Mouse (Mus musculus): Measurements from ENCODE around the gene Tmod1. TPM values are rescaled to one million over a fixed set of nuclear protein-coding genes. Genes with fewer than 3 reads are reported as not detected.

Gene Tmod1
- polyA plus RNA-seq, 1 experiment = 36.6 TPM

GRCm38 (mm10) chr4:46076892-46077291, 38.2 kb downstream of the Tmod1 start:
- no peak overlapping the region for H3K4me2 ChIP-seq (ENCODE audit: low read depth)
- H3K27me3 ChIP-seq (ENCODE audit: control insufficient read depth, insufficient read depth, insufficient read length) = no peaks in the 10 kb centered on the region
- H3K36me3 ChIP-seq (ENCODE audit: control insufficient read depth, insufficient read depth) = no peaks in the 10 kb centered on the region
- no peaks in the 10 kb centered on the region for H3K79me2 ChIP-seq (ENCODE audit: control insufficient read depth, insufficient read depth)
- TF ChIP-seq POLR2A (IDR thresholded peaks at IDR 0.05; ENCODE audit: insufficient read length, low read depth) = no peak
- no peak for TF ChIP-seq E2F4 (IDR thresholded peaks at IDR 0.05; ENCODE audit: insufficient read depth)
- TF ChIP-seq MYOD1 (IDR thresholded peaks at IDR 0.05; ENCODE audit: control insufficient read depth in 1 of 3, insufficient read length in 2 of 3, low read depth in 2 of 3) = no peak
- no peak for TF ChIP-seq CEBPB (IDR thresholded peaks at IDR 0.05; ENCODE audit: insufficient read depth, poor library complexity, severe bottlenecking)
- no peak for TF ChIP-seq USF1 (IDR thresholded peaks at IDR 0.05; ENCODE audit: low read depth)
- TF ChIP-seq POLR2AphosphoS2 (IDR thresholded peaks at IDR 0.05; ENCODE audit: insufficient read length, low read depth) = no peak
- TF ChIP-seq MYOG (IDR thresholded peaks at IDR 0.05; ENCODE audit: control insufficient read depth in 1 of 3, insufficient read depth in 1 of 3, insufficient read length in 2 of 3, low read depth in 2 of 3) = no peak
- no peak for TF ChIP-seq SRF (IDR thresholded peaks at IDR 0.05; ENCODE audit: control insufficient read depth, insufficient read length, low read depth)
- TF ChIP-seq TCF12 (IDR thresholded peaks at IDR 0.05; ENCODE audit: insufficient read depth, poor library complexity, severe bottlenecking) = no peak
- TF ChIP-seq MAX (IDR thresholded peaks at IDR 0.05; ENCODE audit: low read depth) = no peak
- no peak for TF ChIP-seq TCF3 (IDR thresholded peaks at IDR 0.05; ENCODE audit: insufficient read length, low read depth)
- H3K4me3 ChIP-seq = no peak overlapping the region
- no peak overlapping the region for H3ac ChIP-seq (ENCODE audit: control insufficient read depth, insufficient read length)

- no peak overlapping the region for H3K4me2 ChIP-seq (ENCODE audit: low read depth)
- H3K79me2 ChIP-seq (ENCODE audit: control insufficient read depth, insufficient read depth) = no peaks in the 10 kb centered on the region
- TF ChIP-seq MYOG (IDR thresholded peaks at IDR 0.05; ENCODE audit: control insufficient read depth in 1 of 3, insufficient read depth in 1 of 3, insufficient read length in 2 of 3, low read depth in 2 of 3) (no peak), REST (IDR thresholded peaks at IDR 0.05; ENCODE audit: insufficient read depth, insufficient read length) (no peak), TCF12 (IDR thresholded peaks at IDR 0.05; ENCODE audit: insufficient read depth, poor library complexity, severe bottlenecking) (no peak)
- no peak overlapping the region for H3K4me3 ChIP-seq
- no peaks in the 10 kb centered on the region for H3K27me3 ChIP-seq (ENCODE audit: control insufficient read depth, insufficient read depth, insufficient read length)
- no peak overlapping the region for H3ac ChIP-seq (ENCODE audit: control insufficient read depth, insufficient read length)
- H3K36me3 ChIP-seq (ENCODE audit: control insufficient read depth, insufficient read depth) = no peaks in the 10 kb centered on the region
Observed at GRCm38 (mm10) chr4:46080261-46080660, 41.5 kb downstream of the Tmod1 start.

GRCm38 (mm10) chr4:46082555-46082954, 43.8 kb downstream of the Tmod1 start:
- Histone ChIP-seq H3K4me3 (no peak overlapping the region), H3K4me2 (ENCODE audit: low read depth) (no peak overlapping the region), H3K79me2 (ENCODE audit: control insufficient read depth, insufficient read depth) (no peaks in the 10 kb centered on the region), H3ac (ENCODE audit: control insufficient read depth, insufficient read length) (no peak overlapping the region), H3K27me3 (ENCODE audit: control insufficient read depth, insufficient read depth, insufficient read length) (no peaks in the 10 kb centered on the region), H3K36me3 (ENCODE audit: control insufficient read depth, insufficient read depth) (no peaks in the 10 kb centered on the region)
- TF ChIP-seq SRF (IDR thresholded peaks at IDR 0.05; ENCODE audit: control insufficient read depth, insufficient read length, low read depth) = no peak
- TF ChIP-seq CEBPB (IDR thresholded peaks at IDR 0.05; ENCODE audit: insufficient read depth, poor library complexity, severe bottlenecking) = no peak
- TF ChIP-seq MYOG (IDR thresholded peaks at IDR 0.05; ENCODE audit: control insufficient read depth in 1 of 3, insufficient read depth in 1 of 3, insufficient read length in 2 of 3, low read depth in 2 of 3) = no peak
- no peak for TF ChIP-seq TCF12 (IDR thresholded peaks at IDR 0.05; ENCODE audit: insufficient read depth, poor library complexity, severe bottlenecking)
- no peak for TF ChIP-seq REST (IDR thresholded peaks at IDR 0.05; ENCODE audit: insufficient read depth, insufficient read length)
- TF ChIP-seq MYOD1 (IDR thresholded peaks at IDR 0.05; ENCODE audit: control insufficient read depth in 1 of 3, insufficient read length in 2 of 3, low read depth in 2 of 3) = no peak
- no peak for TF ChIP-seq POLR2AphosphoS2 (IDR thresholded peaks at IDR 0.05; ENCODE audit: insufficient read length, low read depth)
- TF ChIP-seq E2F4 (IDR thresholded peaks at IDR 0.05; ENCODE audit: insufficient read depth) = no peak
- TF ChIP-seq TCF3 (IDR thresholded peaks at IDR 0.05; ENCODE audit: insufficient read length, low read depth) = no peak
- TF ChIP-seq MAX (IDR thresholded peaks at IDR 0.05; ENCODE audit: low read depth) = no peak
- TF ChIP-seq USF1 (IDR thresholded peaks at IDR 0.05; ENCODE audit: low read depth) = no peak
- no peak for TF ChIP-seq POLR2A (IDR thresholded peaks at IDR 0.05; ENCODE audit: insufficient read length, low read depth)

GRCm38 (mm10) chr4:46084416-46085172, 45.9 kb downstream of the Tmod1 start:
- TF ChIP-seq CEBPB (IDR thresholded peaks at IDR 0.05; ENCODE audit: insufficient read depth, poor library complexity, severe bottlenecking) = no peak
- no peak for TF ChIP-seq REST (IDR thresholded peaks at IDR 0.05; ENCODE audit: insufficient read depth, insufficient read length)
- peak in 1 of 3 experiments; percentile 20 for TF ChIP-seq MYOG (IDR thresholded peaks at IDR 0.05; ENCODE audit: control insufficient read depth in 1 of 3, insufficient read depth in 1 of 3, insufficient read length in 2 of 3, low read depth in 2 of 3)
- no peak for TF ChIP-seq TCF12 (IDR thresholded peaks at IDR 0.05; ENCODE audit: insufficient read depth, poor library complexity, severe bottlenecking)
- TF ChIP-seq MAX (IDR thresholded peaks at IDR 0.05; ENCODE audit: low read depth) = no peak
- TF ChIP-seq USF1 (IDR thresholded peaks at IDR 0.05; ENCODE audit: low read depth) = no peak
- no peak for TF ChIP-seq TCF3 (IDR thresholded peaks at IDR 0.05; ENCODE audit: insufficient read length, low read depth)
- H3K27me3 ChIP-seq (ENCODE audit: control insufficient read depth, insufficient read depth, insufficient read length) = no peaks in the 10 kb centered on the region
- no peaks in the 10 kb centered on the region for H3K36me3 ChIP-seq (ENCODE audit: control insufficient read depth, insufficient read depth)
- H3K79me2 ChIP-seq (ENCODE audit: control insufficient read depth, insufficient read depth) = no peaks in the 10 kb centered on the region
- no peak overlapping the region for H3K4me3 ChIP-seq
- no peak overlapping the region for H3ac ChIP-seq (ENCODE audit: control insufficient read depth, insufficient read length)
- H3K4me2 ChIP-seq (ENCODE audit: low read depth) = no peak overlapping the region

- H3K79me2 ChIP-seq (ENCODE audit: control insufficient read depth, insufficient read depth) = no peaks in the 10 kb centered on the region
- H3K36me3 ChIP-seq (ENCODE audit: control insufficient read depth, insufficient read depth) = no peaks in the 10 kb centered on the region
- H3K4me2 ChIP-seq (ENCODE audit: low read depth) = no peak overlapping the region
- H3K27me3 ChIP-seq (ENCODE audit: control insufficient read depth, insufficient read depth, insufficient read length) = no peaks in the 10 kb centered on the region
- H3K4me3 ChIP-seq = no peak overlapping the region
- peak in 2 of 3 experiments; percentile 51 to 90 for TF ChIP-seq MYOG (IDR thresholded peaks at IDR 0.05; ENCODE audit: control insufficient read depth in 1 of 3, insufficient read depth in 1 of 3, insufficient read length in 2 of 3, low read depth in 2 of 3)
- peak in 2 of 3 experiments; percentile 45 to 71 for TF ChIP-seq MYOD1 (IDR thresholded peaks at IDR 0.05; ENCODE audit: control insufficient read depth in 1 of 3, insufficient read length in 2 of 3, low read depth in 2 of 3)
- no peak for TF ChIP-seq USF1 (IDR thresholded peaks at IDR 0.05; ENCODE audit: low read depth)
- TF ChIP-seq TCF3 (IDR thresholded peaks at IDR 0.05; ENCODE audit: insufficient read length, low read depth) = peak; percentile 16
- TF ChIP-seq SRF (IDR thresholded peaks at IDR 0.05; ENCODE audit: control insufficient read depth, insufficient read length, low read depth) = no peak
- no peak for TF ChIP-seq MAX (IDR thresholded peaks at IDR 0.05; ENCODE audit: low read depth)
- TF ChIP-seq POLR2AphosphoS2 (IDR thresholded peaks at IDR 0.05; ENCODE audit: insufficient read length, low read depth) = no peak
- TF ChIP-seq TCF12 (IDR thresholded peaks at IDR 0.05; ENCODE audit: insufficient read depth, poor library complexity, severe bottlenecking) = peak; percentile 58
- TF ChIP-seq CEBPB (IDR thresholded peaks at IDR 0.05; ENCODE audit: insufficient read depth, poor library complexity, severe bottlenecking) = no peak
- no peak for TF ChIP-seq E2F4 (IDR thresholded peaks at IDR 0.05; ENCODE audit: insufficient read depth)
- H3ac ChIP-seq (ENCODE audit: control insufficient read depth, insufficient read length) = no peak overlapping the region
Observed at GRCm38 (mm10) chr4:46085223-46085811, 46.6 kb downstream of the Tmod1 start.

All from myocyte (in vitro differentiated cells).